Mouse (Mus musculus): ENCODE measurements around the gene Fam222a. TPM values are rescaled to one million over a fixed set of nuclear protein-coding genes. Genes with fewer than 3 reads are reported as not detected.
A peak's percentile ranks its signal among the peaks of the same experiment; 100 is the strongest.

Fam222a gene
- polyA plus RNA-seq, 1 experiment from 2014 or later = 4.0 TPM

GRCm38 (mm10) chr5:114638769-114639644, 71.2 kb downstream of the Fam222a start:
- Histone ChIP-seq H3K4me1 (peaks cover 17% of the 10 kb centered on the region), H3K36me3 (no peaks in the 10 kb centered on the region), H3K27me3 (ENCODE audit: low read depth, poor library complexity, severe bottlenecking) (peaks cover 54% of the 10 kb centered on the region), H3K9me3 (replicated peaks) (no peaks in the 10 kb centered on the region), H3K27ac (replicated peaks) (no peak overlapping the region), H3K4me3 (peak overlapping the region; percentile 25)
- WGBS = 18% methylated on average over 22 of the region's 22 CpGs
- peak; percentile 88 for DNase-seq (ENCODE audit: low spot score)

- DNase-seq (ENCODE audit: low spot score) = no peak
- WGBS = 31% methylated on average over 7 of the region's 7 CpGs
- Histone ChIP-seq H3K27me3 (ENCODE audit: low read depth, poor library complexity, severe bottlenecking) (peaks cover 56% of the 10 kb centered on the region), H3K9me3 (replicated peaks) (no peaks in the 10 kb centered on the region), H3K4me1 (peaks cover 19% of the 10 kb centered on the region), H3K36me3 (no peaks in the 10 kb centered on the region), H3K27ac (replicated peaks) (no peak overlapping the region), H3K4me3 (peak overlapping the region; percentile 25; the same call in 1 of the 2 replicates)
Observed at GRCm38 (mm10) chr5:114639645-114639957, 71.8 kb downstream of the Fam222a start.

GRCm38 (mm10) chr5:114640809-114641208, 73.0 kb downstream of the Fam222a start:
- WGBS = 84% methylated on average over 10 of the region's 10 CpGs
- H3K27me3 ChIP-seq (ENCODE audit: low read depth, poor library complexity, severe bottlenecking) = peaks cover 62% of the 10 kb centered on the region

GRCm38 (mm10) chr5:114644918-114645317, 77.1 kb downstream of the Fam222a start:
- H3K4me1 ChIP-seq = peaks cover 39% of the 10 kb centered on the region
- H3K9me3 ChIP-seq (replicated peaks) = no peaks in the 10 kb centered on the region
- no peak overlapping the region for H3K4me3 ChIP-seq
- DNase-seq (ENCODE audit: low spot score) = no peak
- peaks cover 74% of the 10 kb centered on the region for H3K27me3 ChIP-seq (ENCODE audit: low read depth, poor library complexity, severe bottlenecking)
- 64% methylated on average over 6 of the region's 6 CpGs for WGBS
- no peak overlapping the region; the same call in 1 of the 2 replicates for H3K27ac ChIP-seq (replicated peaks)
- no peaks in the 10 kb centered on the region for H3K36me3 ChIP-seq

More at GRCm38 (mm10) chr5:114640809-114641208, 73.0 kb downstream of the Fam222a start:
- H3K27ac ChIP-seq (replicated peaks) = no peak overlapping the region
- peaks cover 25% of the 10 kb centered on the region for H3K4me1 ChIP-seq
- no peaks in the 10 kb centered on the region for H3K36me3 ChIP-seq
- no peak overlapping the region for H3K4me3 ChIP-seq
- DNase-seq (ENCODE audit: low spot score) = no peak
- no peaks in the 10 kb centered on the region for H3K9me3 ChIP-seq (replicated peaks)

- Histone ChIP-seq H3K4me3 (no peak overlapping the region), H3K9me3 (replicated peaks) (no peaks in the 10 kb centered on the region), H3K4me1 (peaks cover 46% of the 10 kb centered on the region), H3K27ac (replicated peaks) (no peak overlapping the region; the same call in 1 of the 2 replicates), H3K27me3 (ENCODE audit: low read depth, poor library complexity, severe bottlenecking) (peaks cover 75% of the 10 kb centered on the region), H3K36me3 (no peaks in the 10 kb centered on the region)
- WGBS = 90% methylated on average over 5 of the region's 5 CpGs
- DNase-seq (ENCODE audit: low spot score) = no peak
Observed at GRCm38 (mm10) chr5:114645916-114646315, 78.1 kb downstream of the Fam222a start.

- peaks cover 75% of the 10 kb centered on the region for H3K27me3 ChIP-seq (ENCODE audit: low read depth, poor library complexity, severe bottlenecking)
- H3K9me3 ChIP-seq (replicated peaks) = no peaks in the 10 kb centered on the region
- WGBS = 7% methylated on average over 27 of the region's 27 CpGs
- DNase-seq (ENCODE audit: low spot score) = peak; percentile 56
- peaks cover 58% of the 10 kb centered on the region for H3K4me1 ChIP-seq
- H3K36me3 ChIP-seq = no peaks in the 10 kb centered on the region
- H3K4me3 ChIP-seq = peak overlapping the region; percentile 46
- H3K27ac ChIP-seq (replicated peaks) = peak overlapping the region; percentile 71
Observed at GRCm38 (mm10) chr5:114647211-114647974, 79.6 kb downstream of the Fam222a start.

GRCm38 (mm10) chr5:114648728-114649311, 81.0 kb downstream of the Fam222a start:
- Histone ChIP-seq H3K27ac (replicated peaks) (0 out of 2 replicates have a peak overlapping the region, but pooled peaks have one; percentile 1), H3K4me1 (peaks cover 58% of the 10 kb centered on the region), H3K36me3 (no peaks in the 10 kb centered on the region), H3K27me3 (ENCODE audit: low read depth, poor library complexity, severe bottlenecking) (peaks cover 80% of the 10 kb centered on the region), H3K4me3 (no peak overlapping the region), H3K9me3 (replicated peaks) (no peaks in the 10 kb centered on the region)
- no peak for DNase-seq (ENCODE audit: low spot score)
- WGBS = 71% methylated on average over 11 of the region's 11 CpGs

GRCm38 (mm10) chr5:114651002-114651401, 83.2 kb downstream of the Fam222a start:
- H3K4me1 ChIP-seq = peaks cover 50% of the 10 kb centered on the region
- 36% methylated on average over 14 of the region's 14 CpGs for WGBS

GRCm38 (mm10) chr5:114651449-114651848, 83.6 kb downstream of the Fam222a start:
- peak overlapping the region; percentile 46; the same call in 1 of the 2 replicates for H3K27ac ChIP-seq (replicated peaks)

More at GRCm38 (mm10) chr5:114651002-114651401, 83.2 kb downstream of the Fam222a start:
- no peak for DNase-seq (ENCODE audit: low spot score)
- peaks cover 88% of the 10 kb centered on the region for H3K27me3 ChIP-seq (ENCODE audit: low read depth, poor library complexity, severe bottlenecking)
- H3K4me3 ChIP-seq = no peak overlapping the region
- no peaks in the 10 kb centered on the region for H3K36me3 ChIP-seq
- peak overlapping the region; percentile 46; the same call in 1 of the 2 replicates for H3K27ac ChIP-seq (replicated peaks)
- H3K9me3 ChIP-seq (replicated peaks) = no peaks in the 10 kb centered on the region

GRCm38 (mm10) chr5:114653656-114654437, 86.0 kb downstream of the Fam222a start:
- no peak for DNase-seq (ENCODE audit: low spot score)
- 80% methylated on average over 15 of the region's 15 CpGs for WGBS
- Histone ChIP-seq H3K9me3 (replicated peaks) (no peaks in the 10 kb centered on the region), H3K4me1 (peaks cover 41% of the 10 kb centered on the region), H3K27ac (replicated peaks) (no peak overlapping the region), H3K36me3 (no peaks in the 10 kb centered on the region), H3K4me3 (no peak overlapping the region), H3K27me3 (ENCODE audit: low read depth, poor library complexity, severe bottlenecking) (peaks cover 92% of the 10 kb centered on the region)

More at GRCm38 (mm10) chr5:114651449-114651848, 83.6 kb downstream of the Fam222a start:
- Histone ChIP-seq H3K9me3 (replicated peaks) (no peaks in the 10 kb centered on the region), H3K4me1 (peaks cover 49% of the 10 kb centered on the region), H3K36me3 (no peaks in the 10 kb centered on the region), H3K27me3 (ENCODE audit: low read depth, poor library complexity, severe bottlenecking) (peaks cover 89% of the 10 kb centered on the region), H3K4me3 (no peak overlapping the region)
- DNase-seq (ENCODE audit: low spot score) = no peak
- WGBS = 21% methylated on average over 3 of the region's 3 CpGs

- H3K4me1 ChIP-seq = peaks cover 28% of the 10 kb centered on the region
- DNase-seq (ENCODE audit: low spot score) = no peak
- H3K27ac ChIP-seq (replicated peaks) = no peak overlapping the region
- H3K4me3 ChIP-seq = no peak overlapping the region
- H3K27me3 ChIP-seq (ENCODE audit: low read depth, poor library complexity, severe bottlenecking) = peaks cover 92% of the 10 kb centered on the region
- 90% methylated on average over 5 of the region's 5 CpGs for WGBS
- no peaks in the 10 kb centered on the region for H3K36me3 ChIP-seq
- no peaks in the 10 kb centered on the region for H3K9me3 ChIP-seq (replicated peaks)
Observed at GRCm38 (mm10) chr5:114655721-114656120, 87.9 kb downstream of the Fam222a start.

- Histone ChIP-seq H3K36me3 (no peaks in the 10 kb centered on the region), H3K9me3 (replicated peaks) (no peaks in the 10 kb centered on the region), H3K27ac (replicated peaks) (no peak overlapping the region), H3K27me3 (ENCODE audit: low read depth, poor library complexity, severe bottlenecking) (peaks cover 87% of the 10 kb centered on the region), H3K4me3 (no peak overlapping the region), H3K4me1 (peaks cover 22% of the 10 kb centered on the region)
- WGBS = 84% methylated on average over 7 of the region's 7 CpGs
- no peak for DNase-seq (ENCODE audit: low spot score)
Observed at GRCm38 (mm10) chr5:114656305-114656704, 88.5 kb downstream of the Fam222a start.
